Mouse (Mus musculus) heart, embryonic 12.5 days (tissue): ENCODE results near the gene Coq8b. TPM values are rescaled to one million over a fixed set of nuclear protein-coding genes. Genes with fewer than 3 reads are reported as not detected.

Source experiments
- ATAC-seq: fragments of 200-750 bp; cut with Nextera tagmentation; 2 replicates; pipeline ENCODE4 v1.8.0; 2017; ENCODE audit warnings: moderate TSS enrichment, moderate library complexity; ENCODE audit not compliant: insufficient number of reproducible peaks, low FRiP score
- H3K27ac ChIP-seq: fragments of 300-500 bp; sonication (generic); 2 replicates; pipeline ENCODE4 v1.5.1; 2016; ENCODE audit warnings: mild to moderate bottlenecking, moderate library complexity; ENCODE audit not compliant: poor library complexity, severe bottlenecking
- H3K27me3 ChIP-seq: fragments of 300-500 bp; sonication (generic); replicated peaks from 2 replicates; pipeline ENCODE4 v1.6.1; 2016; ENCODE audit warnings: mild to moderate bottlenecking, moderate library complexity
- H3K36me3 ChIP-seq: fragments of 300-500 bp; sonication (generic); 2 replicates; pipeline ENCODE4 v1.6.1; 2016; ENCODE audit warnings: mild to moderate bottlenecking, moderate library complexity
- H3K4me1 ChIP-seq: fragments of 300-500 bp; sonication (generic); replicated peaks from 2 replicates; pipeline ENCODE4 v1.6.1; 2016; ENCODE audit warnings: mild to moderate bottlenecking
- H3K4me2 ChIP-seq: fragments of 300-500 bp; sonication (generic); 2 replicates; pipeline ENCODE4 v1.6.1; 2016; ENCODE audit warnings: mild to moderate bottlenecking, moderate library complexity
- H3K4me3 ChIP-seq: fragments of 300-500 bp; sonication (generic); 2 replicates; pipeline ENCODE4 v1.5.1; 2016; ENCODE audit warnings: mild to moderate bottlenecking
- H3K9ac ChIP-seq: fragments of 300-500 bp; sonication (generic); 2 replicates; pipeline ENCODE4 v1.6.1; 2016; ENCODE audit warnings: mild to moderate bottlenecking, moderate library complexity
- H3K9me3 ChIP-seq: fragments of 300-500 bp; sonication (generic); replicated peaks from 2 replicates; pipeline ENCODE4 v1.6.1; 2016; ENCODE audit warnings: mild to moderate bottlenecking, moderate library complexity
- WGBS: fragments of 180-500 bp; shearing (Covaris S2); methylation state at CpG from one replicate; pipeline ENCODE4 v1.1.7; 2016; 5-methylcytosine and 5-hydroxymethylcytosine counted together
- polyA plus RNA-seq: library from polyadenylated mRNA; unstranded; fragments of >200 nt; fragmentation: Nextera tagmentation; extraction: Ambion mirVana; gene quantifications from 2 replicates; pipeline ENCODE4 v1.2.1, GENCODE M21; 2016

Gene Coq8b
- polyA plus RNA-seq, 1 experiment from 2014 or later, result 11.5 TPM

DNA sequence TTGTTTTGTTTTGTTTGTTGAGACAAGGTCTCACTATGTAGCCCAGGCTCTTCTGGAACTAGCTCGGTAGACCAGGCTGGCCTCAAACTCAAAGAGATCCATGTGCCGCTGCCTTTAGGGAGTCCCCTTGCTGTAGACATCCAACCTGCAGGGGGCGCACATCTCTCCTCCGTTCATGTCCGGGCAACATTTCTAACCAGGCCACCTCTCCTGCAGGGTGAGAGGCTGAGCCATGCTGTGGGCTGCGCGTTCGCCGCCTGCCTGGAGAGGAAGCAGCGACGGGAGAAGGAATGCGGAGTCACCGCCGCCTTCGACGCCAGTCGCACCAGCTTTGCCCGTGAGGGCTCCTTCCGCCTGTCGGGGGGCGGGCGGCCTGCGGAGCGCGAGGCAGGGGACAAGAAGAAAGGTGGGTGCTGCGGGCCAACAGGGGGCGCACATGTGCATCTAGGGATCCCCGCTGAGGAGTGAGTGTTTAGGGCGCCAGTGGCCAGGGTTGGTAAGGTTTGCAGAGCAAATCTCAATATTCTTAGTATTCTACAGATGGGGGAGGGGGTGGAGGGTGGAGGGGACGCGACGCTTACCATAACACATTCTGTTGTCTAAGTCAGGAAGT lies 41.0 kb downstream of the Coq8b start:
- peak; percentile 39 for ATAC-seq
- H3K9ac ChIP-seq, result no peak overlapping the region

GRCm38 (mm10) chr7:27274916-27275315 lies 42.1 kb downstream of the Coq8b start:
- Histone ChIP-seq H3K4me2 (no peak overlapping the region), H3K4me1 (no peaks in the 10 kb centered on the region; the same call in 1 of the 2 replicates), H3K27ac (no peak overlapping the region), H3K36me3 (peaks cover 74% of the 10 kb centered on the region), H3K4me3 (no peak overlapping the region), H3K9me3 (no peaks in the 10 kb centered on the region), H3K9ac (no peak overlapping the region), H3K27me3 (no peaks in the 10 kb centered on the region)
- 79% methylated on average over 4 of the region's 4 CpGs for WGBS
- no peak for ATAC-seq

More for the DNA sequence above, 41.0 kb downstream of the Coq8b start:
- no peaks in the 10 kb centered on the region for H3K9me3 ChIP-seq
- H3K4me2 ChIP-seq, result peak overlapping the region; percentile 48
- no peak overlapping the region for H3K27ac ChIP-seq
- H3K4me3 ChIP-seq, result peak overlapping the region; percentile 14; the same call in 1 of the 2 replicates
- H3K4me1 ChIP-seq, result no peaks in the 10 kb centered on the region; the same call in 1 of the 2 replicates
- 38% methylated on average over 32 of the region's 32 CpGs for WGBS
- H3K36me3 ChIP-seq, result peaks cover 76% of the 10 kb centered on the region
- H3K27me3 ChIP-seq, result no peaks in the 10 kb centered on the region

- Histone ChIP-seq H3K27ac (no peak overlapping the region), H3K36me3 (peaks cover 71% of the 10 kb centered on the region), H3K4me3 (no peak overlapping the region), H3K9ac (no peak overlapping the region), H3K9me3 (no peaks in the 10 kb centered on the region), H3K4me1 (no peaks in the 10 kb centered on the region; the same call in 1 of the 2 replicates), H3K4me2 (no peak overlapping the region), H3K27me3 (no peaks in the 10 kb centered on the region)
- 57% methylated on average over 7 of the region's 7 CpGs for WGBS
- no peak for ATAC-seq
Observed at GRCm38 (mm10) chr7:27276021-27276420, 43.2 kb downstream of the Coq8b start.

GRCm38 (mm10) chr7:27277191-27277590 lies 44.4 kb downstream of the Coq8b start:
- no peak overlapping the region for H3K9ac ChIP-seq
- WGBS, result 85% methylated on average over 3 of the region's 3 CpGs
- no peaks in the 10 kb centered on the region for H3K27me3 ChIP-seq
- H3K4me1 ChIP-seq, result no peaks in the 10 kb centered on the region; the same call in 1 of the 2 replicates
- peaks cover 67% of the 10 kb centered on the region for H3K36me3 ChIP-seq
- no peak for ATAC-seq
- no peaks in the 10 kb centered on the region for H3K9me3 ChIP-seq
- no peak overlapping the region for H3K4me3 ChIP-seq
- H3K27ac ChIP-seq, result no peak overlapping the region
- no peak overlapping the region for H3K4me2 ChIP-seq

DNA sequence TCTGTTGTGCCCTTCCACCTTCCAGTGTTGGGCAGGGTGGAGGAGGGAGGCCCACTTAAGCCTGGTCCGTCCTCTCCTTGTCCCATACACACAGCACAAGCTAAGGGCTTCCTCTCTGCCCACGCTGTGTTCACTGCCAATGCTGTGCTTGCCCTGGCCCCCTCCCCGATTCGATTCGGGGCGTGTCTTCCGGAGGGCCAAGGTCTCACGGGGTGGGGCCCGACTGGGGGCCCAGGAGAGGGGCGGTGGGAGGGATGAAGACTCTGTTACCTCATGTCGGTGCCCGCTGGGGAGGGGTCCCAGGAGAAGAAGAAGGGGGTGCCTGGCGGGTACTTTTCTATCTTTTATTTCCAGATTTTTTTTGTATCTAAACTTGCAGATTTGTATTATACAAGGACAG lies 48.9 kb downstream of the Coq8b start:
- 60% methylated on average over 13 of the region's 13 CpGs for WGBS
- H3K9ac ChIP-seq, result no peak overlapping the region
- no peak overlapping the region for H3K27ac ChIP-seq
- 0 out of 2 replicates have a peak, but pooled peaks cover 8% of the 10 kb centered on the region for H3K4me1 ChIP-seq
- H3K4me3 ChIP-seq, result no peak overlapping the region
- peaks cover 18% of the 10 kb centered on the region for H3K27me3 ChIP-seq
- H3K9me3 ChIP-seq, result no peaks in the 10 kb centered on the region
- H3K4me2 ChIP-seq, result no peak overlapping the region
- H3K36me3 ChIP-seq, result peaks cover 43% of the 10 kb centered on the region
- no peak for ATAC-seq

GRCm38 (mm10) chr7:27282225-27282624 lies 49.4 kb downstream of the Coq8b start:
- Histone ChIP-seq H3K4me1 (0 out of 2 replicates have a peak, but pooled peaks cover 8% of the 10 kb centered on the region), H3K4me3 (no peak overlapping the region), H3K9me3 (no peaks in the 10 kb centered on the region), H3K36me3 (peaks cover 38% of the 10 kb centered on the region), H3K27me3 (peaks cover 18% of the 10 kb centered on the region), H3K9ac (no peak overlapping the region), H3K27ac (no peak overlapping the region), H3K4me2 (no peak overlapping the region)
- 76% methylated on average over 4 of the region's 4 CpGs for WGBS
- no peak for ATAC-seq

DNA sequence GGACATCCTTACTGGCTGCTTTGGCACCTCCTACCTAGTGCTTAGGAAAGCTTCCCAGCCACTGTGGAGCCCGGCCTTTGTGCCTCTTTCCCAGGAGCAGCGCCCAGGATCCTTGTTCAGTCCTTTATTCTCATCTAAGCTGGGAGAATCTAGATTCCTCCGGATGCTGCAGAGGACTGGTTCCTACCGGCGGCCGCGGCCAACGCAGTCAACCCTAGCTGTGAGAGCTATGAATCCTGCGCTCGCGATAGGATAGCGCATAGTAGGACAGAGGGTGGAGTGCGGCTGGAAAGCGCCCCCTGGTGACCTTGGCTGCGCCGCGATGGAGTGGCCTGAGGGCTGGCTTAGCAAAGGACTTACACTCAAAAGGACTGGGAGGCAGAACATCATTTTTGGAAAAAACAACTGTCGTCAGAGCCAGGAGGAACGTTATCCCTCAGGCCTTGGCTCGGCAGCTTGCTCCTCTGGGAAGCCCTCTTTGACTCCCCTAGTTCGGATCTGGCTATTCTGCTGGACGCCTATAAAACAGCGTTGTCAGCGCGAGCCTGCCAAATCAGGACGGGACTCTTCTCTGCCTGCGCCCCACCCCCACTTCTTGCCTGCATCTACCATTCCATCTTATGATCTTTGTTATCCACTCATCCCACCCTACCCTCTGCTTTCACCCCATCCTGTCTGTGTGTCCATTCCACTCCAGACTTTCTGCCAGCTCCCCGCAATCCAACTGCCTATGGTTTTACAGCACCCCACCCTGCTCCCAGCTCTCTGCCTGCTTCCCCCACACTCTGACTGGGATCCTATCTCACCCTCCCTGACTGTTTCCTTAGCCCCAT lies 52.3 kb downstream of the Coq8b start:
- 0 out of 2 replicates have a peak, but pooled peaks cover 8% of the 10 kb centered on the region for H3K4me1 ChIP-seq
- H3K27me3 ChIP-seq, result peaks cover 18% of the 10 kb centered on the region
- no peak overlapping the region for H3K4me3 ChIP-seq
- peak; percentile 56 for ATAC-seq
- H3K9me3 ChIP-seq, result no peaks in the 10 kb centered on the region
- under 1% methylated on average over 28 of the region's 28 CpGs for WGBS
- H3K4me2 ChIP-seq, result peak overlapping the region; percentile 17
- no peak overlapping the region for H3K9ac ChIP-seq
- peaks cover 13% of the 10 kb centered on the region for H3K36me3 ChIP-seq
- H3K27ac ChIP-seq, result no peak overlapping the region

- Histone ChIP-seq H3K4me2 (peak overlapping the region; percentile 17), H3K27me3 (peaks cover 18% of the 10 kb centered on the region), H3K36me3 (peaks cover 9% of the 10 kb centered on the region), H3K9ac (no peak overlapping the region), H3K4me1 (0 out of 2 replicates have a peak, but pooled peaks cover 8% of the 10 kb centered on the region), H3K9me3 (no peaks in the 10 kb centered on the region), H3K27ac (no peak overlapping the region), H3K4me3 (no peak overlapping the region)
- 5% methylated on average over 8 of the region's 8 CpGs for WGBS
- ATAC-seq, result 0 out of 2 replicates have a peak, but pooled peaks have one; percentile 43
Observed at GRCm38 (mm10) chr7:27285698-27286066, 52.9 kb downstream of the Coq8b start.

- H3K9me3 ChIP-seq, result peaks cover 2% of the 10 kb centered on the region; the same call in 1 of the 2 replicates
- H3K4me1 ChIP-seq, result peaks cover 11% of the 10 kb centered on the region; the same call in 1 of the 2 replicates
- peaks cover 18% of the 10 kb centered on the region for H3K27me3 ChIP-seq
- no peak overlapping the region for H3K27ac ChIP-seq
- H3K4me2 ChIP-seq, result no peak overlapping the region
- no peaks in the 10 kb centered on the region for H3K36me3 ChIP-seq
- 84% methylated on average over 7 of the region's 7 CpGs for WGBS
- H3K9ac ChIP-seq, result no peak overlapping the region
- ATAC-seq, result no peak
- H3K4me3 ChIP-seq, result no peak overlapping the region
Observed at GRCm38 (mm10) chr7:27288732-27289131, 55.9 kb downstream of the Coq8b start.

DNA sequence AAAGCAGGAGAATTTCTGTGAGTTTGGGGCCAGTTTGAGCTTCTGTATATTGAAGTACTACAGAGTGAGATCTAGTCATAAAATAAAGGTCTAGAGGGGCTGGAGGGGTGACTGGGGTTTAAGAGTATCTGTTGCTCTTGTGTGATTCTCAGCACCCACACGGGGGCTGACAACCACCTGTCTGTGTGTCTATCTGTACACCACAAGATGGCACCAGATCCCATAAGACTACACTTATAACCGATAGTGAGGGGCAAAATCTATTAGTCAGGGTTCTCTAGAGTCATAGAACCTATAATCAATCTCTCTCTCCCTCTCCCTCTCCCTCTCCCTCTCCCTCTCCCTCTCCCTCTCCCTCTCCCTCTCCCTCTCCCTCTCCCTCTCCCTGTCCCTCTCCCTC lies 57.7 kb downstream of the Coq8b start:
- Histone ChIP-seq H3K4me2 (no peak overlapping the region), H3K4me1 (peaks cover 4% of the 10 kb centered on the region; the same call in 1 of the 2 replicates), H3K27ac (no peak overlapping the region), H3K4me3 (no peak overlapping the region), H3K36me3 (no peaks in the 10 kb centered on the region), H3K9ac (no peak overlapping the region), H3K9me3 (peaks cover 5% of the 10 kb centered on the region; the same call in 1 of the 2 replicates), H3K27me3 (0 out of 2 replicates have a peak, but pooled peaks cover under 1% of the 10 kb centered on the region)
- no peak for ATAC-seq
- WGBS, result 63% methylated on average over 2 of the region's 2 CpGs

DNA sequence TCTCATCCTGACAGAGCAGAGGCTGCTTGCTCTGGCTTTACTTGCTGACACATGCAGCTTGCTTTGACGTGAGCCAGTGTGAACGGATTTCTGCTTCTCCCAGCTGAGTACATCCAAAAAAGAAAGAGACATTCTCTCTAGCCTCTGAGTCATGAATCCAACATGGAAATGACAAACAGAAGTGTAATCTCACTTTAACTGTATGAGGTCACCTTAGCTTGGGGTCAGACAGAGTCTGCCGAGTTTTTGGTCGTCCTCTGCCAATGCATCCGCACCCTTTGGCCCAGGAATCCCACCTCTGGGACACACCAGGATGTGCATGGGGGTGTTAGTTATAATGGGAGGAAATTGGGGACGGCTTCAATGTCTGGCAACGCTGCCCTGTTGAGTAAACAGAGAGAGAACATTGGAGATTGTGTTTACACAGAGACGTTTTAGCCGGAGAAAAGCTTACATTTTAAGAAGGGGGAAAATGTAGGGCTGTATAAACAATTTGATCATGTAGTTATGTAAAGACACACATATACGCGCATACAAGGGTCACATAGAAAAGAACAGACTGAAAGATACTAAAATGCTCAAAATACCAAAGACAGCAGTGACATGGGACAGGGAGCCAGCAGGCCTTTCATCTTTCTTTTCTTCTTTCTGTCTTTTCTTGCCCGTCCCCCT lies 59.1 kb downstream of the Coq8b start:
- Histone ChIP-seq H3K27me3 (no peaks in the 10 kb centered on the region), H3K27ac (no peak overlapping the region), H3K9me3 (peaks cover 5% of the 10 kb centered on the region; the same call in 1 of the 2 replicates), H3K9ac (no peak overlapping the region), H3K36me3 (no peaks in the 10 kb centered on the region), H3K4me1 (peaks cover 3% of the 10 kb centered on the region; the same call in 1 of the 2 replicates), H3K4me3 (no peak overlapping the region), H3K4me2 (no peak overlapping the region)
- WGBS, result 49% methylated on average over 12 of the region's 12 CpGs
- ATAC-seq, result no peak
